Mouse (Mus musculus): ENCODE measurements around the gene Tmco4. TPM values are rescaled to one million over a fixed set of nuclear protein-coding genes. Genes with fewer than 3 reads are reported as not detected.

Tmco4 gene
- total RNA-seq (2023) = 44.3 TPM

GRCm38 (mm10) chr4:138972827-138973718, at the start of gene Tmco4:
TSS of gene Tmco4 (plus strand) at chr4:138972888.

GRCm38 (mm10) chr4:138966866-138967265, 5.8 kb upstream of the Tmco4 start, which contains the start of gene Rnf186:
TSS of gene Rnf186 (plus strand) at chr4:138967112.

GRCm38 (mm10) chr4:139075041-139075711, 102.5 kb downstream of the Tmco4 start, which contains the start of gene Htr6:
TSS of gene Htr6 (minus strand) at chr4:139075570.

GRCm38 (mm10) chr4:139092356-139093195, 119.9 kb downstream of the Tmco4 start, which contains the start of gene Nbl1:
TSS of gene Nbl1 (minus strand) at chr4:139092993.

Other genes starting within 250 kb of the Tmco4 start
- gene Pla2g2c, start 248.1 kb upstream of the Tmco4 start, total RNA-seq (2023) = not detected
- not detected for gene Ubxn10, start 235.7 kb upstream of the Tmco4 start, total RNA-seq (2023)
- gene Pla2g2f, start 215.3 kb upstream of the Tmco4 start, total RNA-seq (2023) = not detected
- 0.47 TPM for gene Pla2g2d, start 197.2 kb upstream of the Tmco4 start, total RNA-seq (2023)
- not detected for gene Pla2g5, start 109.4 kb upstream of the Tmco4 start, total RNA-seq (2023)
- gene Gm13030, start 98.9 kb upstream of the Tmco4 start, total RNA-seq (2023) = not detected
- not detected for gene Pla2g2e, start 94.9 kb upstream of the Tmco4 start, total RNA-seq (2023)
- gene Otud3, start 58.9 kb upstream of the Tmco4 start, total RNA-seq (2023) = 7.4 TPM
- not detected for gene Rnf186, start 5.8 kb upstream of the Tmco4 start, total RNA-seq (2023)
- gene Htr6, start 102.7 kb downstream of the Tmco4 start, total RNA-seq (2023) = not detected
- 0.41 TPM for gene Nbl1, start 120.1 kb downstream of the Tmco4 start, total RNA-seq (2023)
- 95.6 TPM for gene Minos1, start 158.2 kb downstream of the Tmco4 start, total RNA-seq (2023)
- gene Capzb, start 220.0 kb downstream of the Tmco4 start, total RNA-seq (2023) = 347 TPM

All from CD4-positive naive resting alpha-beta T cell, adult 76 days (primary cell).